Mouse (Mus musculus): Measurements from ENCODE around the gene Katnal1. TPM values are rescaled to one million over a fixed set of nuclear protein-coding genes. Genes with fewer than 3 reads are reported as not detected.

Gene Katnal1
- polyA plus RNA-seq, 1 experiment from 2014 or later: 10.2 TPM

GRCm38 (mm10) chr5:148941867-148942266 is 12.7 kb upstream of the Katnal1 start:
- no peak overlapping the region for H3K27ac ChIP-seq
- H3K36me3 ChIP-seq: no peaks in the 10 kb centered on the region
- H3K4me1 ChIP-seq (replicated peaks): no peaks in the 10 kb centered on the region
- H3K4me2 ChIP-seq: no peak overlapping the region
- WGBS: 88% methylated on average over 10 of the region's 10 CpGs
- H3K27me3 ChIP-seq: no peaks in the 10 kb centered on the region
- ATAC-seq (replicated peaks; ENCODE audit: insufficient number of reproducible peaks, insufficient read depth, low FRiP score, low read depth): no peak
- H3K9ac ChIP-seq: no peak overlapping the region
- H3K9me3 ChIP-seq (replicated peaks): 0 out of 2 replicates have a peak, but pooled peaks cover 6% of the 10 kb centered on the region
- H3K4me3 ChIP-seq: no peak overlapping the region

- Histone ChIP-seq H3K36me3 (no peaks in the 10 kb centered on the region), H3K27me3 (no peaks in the 10 kb centered on the region), H3K4me3 (no peak overlapping the region), H3K4me2 (no peak overlapping the region), H3K9me3 (replicated peaks) (0 out of 2 replicates have a peak, but pooled peaks cover 6% of the 10 kb centered on the region), H3K27ac (no peak overlapping the region), H3K9ac (no peak overlapping the region), H3K4me1 (replicated peaks) (no peaks in the 10 kb centered on the region)
- WGBS: 65% methylated on average over 11 of the region's 11 CpGs
- no peak for ATAC-seq (replicated peaks; ENCODE audit: insufficient number of reproducible peaks, insufficient read depth, low FRiP score, low read depth)
Measured at GRCm38 (mm10) chr5:148939948-148940382, 10.8 kb upstream of the Katnal1 start.

GRCm38 (mm10) chr5:148936516-148936951 is 7.4 kb upstream of the Katnal1 start:
- ATAC-seq (replicated peaks; ENCODE audit: insufficient number of reproducible peaks, insufficient read depth, low FRiP score, low read depth): no peak
- 68% methylated on average over 3 of the region's 3 CpGs for WGBS
- H3K4me3 ChIP-seq: no peak overlapping the region
- H3K9ac ChIP-seq: no peak overlapping the region
- H3K27me3 ChIP-seq: no peaks in the 10 kb centered on the region
- no peaks in the 10 kb centered on the region for H3K9me3 ChIP-seq (replicated peaks)
- no peaks in the 10 kb centered on the region for H3K4me1 ChIP-seq (replicated peaks)
- no peak overlapping the region for H3K4me2 ChIP-seq
- no peaks in the 10 kb centered on the region for H3K36me3 ChIP-seq
- H3K27ac ChIP-seq: no peak overlapping the region

GRCm38 (mm10) chr5:148935871-148936270 is 6.8 kb upstream of the Katnal1 start:
- Histone ChIP-seq H3K4me3 (no peak overlapping the region), H3K4me1 (replicated peaks) (no peaks in the 10 kb centered on the region), H3K9ac (no peak overlapping the region), H3K27me3 (no peaks in the 10 kb centered on the region), H3K27ac (no peak overlapping the region), H3K4me2 (no peak overlapping the region), H3K9me3 (replicated peaks) (no peaks in the 10 kb centered on the region), H3K36me3 (no peaks in the 10 kb centered on the region)
- no peak for ATAC-seq (replicated peaks; ENCODE audit: insufficient number of reproducible peaks, insufficient read depth, low FRiP score, low read depth)
- 82% methylated on average over 6 of the region's 6 CpGs for WGBS

GRCm38 (mm10) chr5:148935071-148935821 is 6.1 kb upstream of the Katnal1 start:
- WGBS: 44% methylated on average over 7 of the region's 7 CpGs

GRCm38 (mm10) chr5:148934457-148934856 is 5.3 kb upstream of the Katnal1 start:
- Histone ChIP-seq H3K27ac (no peak overlapping the region), H3K36me3 (no peaks in the 10 kb centered on the region), H3K27me3 (no peaks in the 10 kb centered on the region), H3K9me3 (replicated peaks) (no peaks in the 10 kb centered on the region), H3K4me3 (no peak overlapping the region), H3K4me2 (no peak overlapping the region), H3K4me1 (replicated peaks) (no peaks in the 10 kb centered on the region), H3K9ac (no peak overlapping the region)
- 69% methylated on average over 6 of the region's 6 CpGs for WGBS
- no peak for ATAC-seq (replicated peaks; ENCODE audit: insufficient number of reproducible peaks, insufficient read depth, low FRiP score, low read depth)

More at GRCm38 (mm10) chr5:148935071-148935821, 6.1 kb upstream of the Katnal1 start:
- ATAC-seq (replicated peaks; ENCODE audit: insufficient number of reproducible peaks, insufficient read depth, low FRiP score, low read depth): no peak
- no peak overlapping the region for H3K4me2 ChIP-seq
- no peak overlapping the region for H3K9ac ChIP-seq
- no peak overlapping the region for H3K4me3 ChIP-seq
- H3K4me1 ChIP-seq (replicated peaks): no peaks in the 10 kb centered on the region
- H3K9me3 ChIP-seq (replicated peaks): no peaks in the 10 kb centered on the region
- no peak overlapping the region for H3K27ac ChIP-seq
- H3K27me3 ChIP-seq: no peaks in the 10 kb centered on the region
- H3K36me3 ChIP-seq: no peaks in the 10 kb centered on the region

- Histone ChIP-seq H3K27me3 (no peaks in the 10 kb centered on the region), H3K4me2 (no peak overlapping the region), H3K9me3 (replicated peaks) (no peaks in the 10 kb centered on the region), H3K4me1 (replicated peaks) (peaks cover 5% of the 10 kb centered on the region), H3K27ac (no peak overlapping the region), H3K36me3 (no peaks in the 10 kb centered on the region), H3K9ac (no peak overlapping the region), H3K4me3 (no peak overlapping the region)
- no peak for ATAC-seq (replicated peaks; ENCODE audit: insufficient number of reproducible peaks, insufficient read depth, low FRiP score, low read depth)
- WGBS: 62% methylated on average over 8 of the region's 8 CpGs
Measured at GRCm38 (mm10) chr5:148933767-148934166, 4.6 kb upstream of the Katnal1 start.

GRCm38 (mm10) chr5:148931301-148931700 is 2.2 kb upstream of the Katnal1 start:
- Histone ChIP-seq H3K4me3 (no peak overlapping the region), H3K27ac (no peak overlapping the region), H3K36me3 (no peaks in the 10 kb centered on the region), H3K9ac (no peak overlapping the region), H3K27me3 (no peaks in the 10 kb centered on the region), H3K9me3 (replicated peaks) (no peaks in the 10 kb centered on the region), H3K4me2 (no peak overlapping the region), H3K4me1 (replicated peaks) (peaks cover 8% of the 10 kb centered on the region)
- ATAC-seq (replicated peaks; ENCODE audit: insufficient number of reproducible peaks, insufficient read depth, low FRiP score, low read depth): no peak
- 87% methylated on average over 1 of the region's 1 CpGs for WGBS

- under 1% methylated on average over 69 of the region's 69 CpGs for WGBS
- Histone ChIP-seq H3K4me3 (peak overlapping the region; percentile 89), H3K9ac (peak overlapping the region; percentile 90), H3K27ac (peak overlapping the region; percentile 93), H3K27me3 (no peaks in the 10 kb centered on the region), H3K36me3 (no peaks in the 10 kb centered on the region), H3K4me2 (peak overlapping the region; percentile 89), H3K4me1 (replicated peaks) (peaks cover 8% of the 10 kb centered on the region), H3K9me3 (replicated peaks) (no peaks in the 10 kb centered on the region)
- ATAC-seq (replicated peaks; ENCODE audit: insufficient number of reproducible peaks, insufficient read depth, low FRiP score, low read depth): peak; percentile 97
Measured at GRCm38 (mm10) chr5:148928382-148929115, 571 bp downstream of the Katnal1 start.

- 43% methylated on average over 5 of the region's 5 CpGs for WGBS
- ATAC-seq (replicated peaks; ENCODE audit: insufficient number of reproducible peaks, insufficient read depth, low FRiP score, low read depth): no peak
Measured at GRCm38 (mm10) chr5:148927717-148928223, 1.4 kb downstream of the Katnal1 start.

GRCm38 (mm10) chr5:148924586-148924985 is 4.5 kb downstream of the Katnal1 start:
- Histone ChIP-seq H3K9ac (no peak overlapping the region), H3K4me3 (no peak overlapping the region), H3K27ac (no peak overlapping the region), H3K27me3 (no peaks in the 10 kb centered on the region), H3K4me1 (replicated peaks) (peaks cover 8% of the 10 kb centered on the region), H3K36me3 (peaks cover 6% of the 10 kb centered on the region; the same call in 1 of the 2 replicates), H3K9me3 (replicated peaks) (no peaks in the 10 kb centered on the region), H3K4me2 (no peak overlapping the region)
- ATAC-seq (replicated peaks; ENCODE audit: insufficient number of reproducible peaks, insufficient read depth, low FRiP score, low read depth): no peak
- 84% methylated on average over 12 of the region's 12 CpGs for WGBS

More at GRCm38 (mm10) chr5:148927717-148928223, 1.4 kb downstream of the Katnal1 start:
- H3K4me1 ChIP-seq (replicated peaks): peaks cover 8% of the 10 kb centered on the region
- no peaks in the 10 kb centered on the region for H3K9me3 ChIP-seq (replicated peaks)
- H3K9ac ChIP-seq: peak overlapping the region; percentile 90
- peak overlapping the region; percentile 89 for H3K4me2 ChIP-seq
- H3K27ac ChIP-seq: peak overlapping the region; percentile 93
- H3K36me3 ChIP-seq: no peaks in the 10 kb centered on the region
- peak overlapping the region; percentile 89 for H3K4me3 ChIP-seq
- no peaks in the 10 kb centered on the region for H3K27me3 ChIP-seq
